Mouse (Mus musculus): Measurements from ENCODE around the gene 5730455P16Rik.
A peak's percentile ranks its signal among the peaks of the same experiment; 100 is the strongest.
"Not testable (repeated sequence)": the region's sequence is repeated elsewhere in the genome, so short reads cannot be mapped to it uniquely, and the experiment has no call there.

The 5730455P16Rik gene

DNA sequence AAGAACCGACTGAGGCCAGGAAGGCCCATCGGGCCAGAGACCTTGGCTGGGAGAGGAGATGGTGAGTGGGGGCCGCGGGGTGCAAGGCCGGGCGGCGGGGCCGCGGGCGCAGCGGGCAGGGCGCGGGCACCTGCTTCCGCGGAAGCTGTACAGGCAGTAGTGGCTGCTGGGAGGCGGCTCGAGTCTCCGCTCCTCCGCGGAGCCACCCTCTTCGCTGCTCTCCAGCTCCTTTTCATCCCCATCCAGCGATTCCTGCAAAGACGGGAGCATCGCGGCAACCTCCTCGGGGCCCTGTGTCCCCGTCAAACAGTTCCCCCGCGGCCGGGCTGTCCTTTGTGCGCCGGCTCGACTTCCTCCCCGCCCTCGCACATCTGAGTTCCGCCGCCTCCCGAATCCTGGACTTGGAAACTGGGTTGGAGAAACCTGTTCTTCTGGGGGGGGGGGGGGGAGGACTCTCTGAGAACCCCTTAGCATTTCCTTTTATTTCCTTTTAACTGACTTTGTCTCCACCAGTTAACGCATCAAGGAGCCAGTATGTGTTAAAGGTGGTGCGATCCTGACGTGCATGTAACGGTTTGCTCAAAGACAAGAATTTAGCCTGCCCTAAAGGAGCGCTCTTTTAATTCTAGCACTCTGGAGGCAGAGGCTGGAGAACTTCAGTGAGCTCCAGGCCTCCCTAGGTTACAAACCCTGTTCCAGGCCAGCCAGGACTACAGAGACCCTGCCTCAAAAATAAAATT is at the start of gene 5730455P16Rik:
5730455P16Rik (minus strand) TSS at position 323 of the 740 bp plus-strand sequence.
- DNase-seq (ENCODE audit: low read depth, low spot score), result peak; percentile 65

GRCm38 (mm10) chr11:80426029-80426813 is 48.4 kb upstream of the 5730455P16Rik start:
- DNase-seq (ENCODE audit: low read depth, low spot score), result not testable (repeated sequence)

DNA sequence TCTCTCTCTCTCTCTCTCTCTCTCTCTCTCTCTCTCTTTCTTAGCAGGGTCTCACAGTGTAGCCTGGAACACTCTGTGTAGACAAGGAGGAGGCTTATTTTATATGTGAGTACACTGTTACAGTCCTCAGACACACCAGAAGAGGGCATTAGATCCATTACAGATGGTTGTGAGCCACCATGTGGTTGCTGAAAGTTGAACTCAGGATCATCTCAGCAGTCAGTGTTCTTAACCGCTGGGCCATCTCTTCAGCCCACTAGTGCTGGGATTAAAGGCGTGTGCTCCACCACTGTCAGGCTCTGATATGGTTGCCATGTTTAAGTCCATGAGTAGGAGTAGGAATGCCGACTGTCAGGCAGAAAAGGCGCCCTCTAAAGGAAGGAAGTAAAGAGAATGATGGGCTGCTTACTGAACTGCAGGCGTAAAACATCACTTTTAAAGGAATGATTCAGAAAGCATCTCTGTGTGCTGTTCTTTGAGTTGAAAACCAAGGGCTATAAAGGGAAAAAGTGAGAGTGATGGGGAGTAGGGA is 47.5 kb upstream of the 5730455P16Rik start:
- DNase-seq (ENCODE audit: low read depth, low spot score), result no peak

DNA sequence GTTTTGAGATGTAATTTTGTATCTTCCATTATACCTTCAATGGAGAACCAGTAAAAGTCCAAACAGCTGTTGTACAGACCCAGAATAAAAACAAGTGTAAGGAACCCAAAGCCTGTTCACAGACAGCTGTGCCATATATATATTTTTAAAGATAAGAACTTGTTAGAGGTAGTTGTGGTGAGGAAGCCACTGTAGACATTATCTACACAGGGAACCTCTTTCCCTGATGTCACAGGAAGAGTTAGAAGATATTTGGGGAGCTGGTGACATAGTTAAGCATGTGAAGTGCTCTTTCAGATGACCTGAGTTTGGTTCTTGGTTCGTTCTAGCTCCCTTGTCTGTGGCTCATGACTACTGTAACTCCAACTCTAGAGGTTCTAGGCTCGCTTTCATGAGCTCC is 46.9 kb upstream of the 5730455P16Rik start:
- no peak for DNase-seq (ENCODE audit: low read depth, low spot score)

- DNase-seq (ENCODE audit: low read depth, low spot score), result no peak
Measured at GRCm38 (mm10) chr11:80421421-80422047, 43.7 kb upstream of the 5730455P16Rik start.

DNA sequence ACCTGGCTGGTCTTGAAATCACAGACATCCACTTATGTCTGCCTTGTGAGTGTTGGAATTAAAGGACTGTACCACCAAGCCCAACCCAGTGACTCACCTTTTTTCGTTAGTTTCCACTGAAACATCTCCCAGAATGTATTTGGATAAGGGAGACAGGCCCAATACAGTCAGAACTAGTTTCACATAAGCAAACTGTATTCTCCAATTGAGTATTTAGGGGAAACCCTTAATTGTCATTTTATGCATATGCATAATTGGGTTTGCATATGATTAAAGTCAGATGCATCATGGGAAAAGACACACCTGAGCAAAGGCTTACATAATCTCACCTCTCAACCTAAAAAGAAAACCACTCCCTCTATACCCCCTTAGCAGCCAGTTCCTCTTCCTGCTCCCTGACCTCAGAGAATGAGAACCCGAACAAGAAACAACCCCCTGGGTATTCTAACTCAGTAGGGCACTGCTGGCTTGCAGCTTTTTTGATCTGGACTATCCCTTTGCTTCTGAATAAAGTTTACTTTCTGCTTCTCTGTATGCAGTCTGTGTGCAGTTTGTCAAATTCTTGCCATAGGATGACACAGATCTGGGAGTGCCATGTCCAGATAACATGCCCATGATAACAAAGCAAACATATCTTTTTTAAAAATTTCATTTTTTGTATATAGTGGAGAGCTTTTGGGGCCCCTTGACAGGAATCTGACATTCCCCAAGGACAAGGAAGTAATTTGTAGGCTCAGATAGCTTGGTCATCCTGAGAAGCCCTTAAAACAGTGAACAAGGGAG is 42.6 kb upstream of the 5730455P16Rik start:
- DNase-seq (ENCODE audit: low read depth, low spot score), result no peak

GRCm38 (mm10) chr11:80419743-80420142 is 41.9 kb upstream of the 5730455P16Rik start:
- no peak for DNase-seq (ENCODE audit: low read depth, low spot score)

DNA sequence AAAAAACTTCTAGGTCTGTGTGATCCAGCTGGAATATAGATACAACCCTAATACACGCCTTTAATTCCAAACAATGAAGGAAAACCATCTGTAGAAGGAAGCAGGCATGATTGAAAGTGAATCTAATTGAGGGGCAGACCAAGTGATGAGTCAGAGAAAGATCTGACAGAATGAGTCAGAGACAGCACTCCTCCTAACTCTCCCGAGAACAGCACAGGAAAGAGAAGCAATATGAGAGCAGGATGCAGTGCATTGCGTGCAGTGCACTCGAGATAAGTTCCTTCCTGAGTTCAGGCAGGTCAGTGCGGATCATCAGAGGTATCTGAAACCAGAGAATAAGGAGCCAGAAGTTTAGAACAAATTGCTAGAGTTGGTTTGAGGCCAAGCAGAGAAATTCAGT is 39.3 kb upstream of the 5730455P16Rik start:
- DNase-seq (ENCODE audit: low read depth, low spot score), result no peak

DNA sequence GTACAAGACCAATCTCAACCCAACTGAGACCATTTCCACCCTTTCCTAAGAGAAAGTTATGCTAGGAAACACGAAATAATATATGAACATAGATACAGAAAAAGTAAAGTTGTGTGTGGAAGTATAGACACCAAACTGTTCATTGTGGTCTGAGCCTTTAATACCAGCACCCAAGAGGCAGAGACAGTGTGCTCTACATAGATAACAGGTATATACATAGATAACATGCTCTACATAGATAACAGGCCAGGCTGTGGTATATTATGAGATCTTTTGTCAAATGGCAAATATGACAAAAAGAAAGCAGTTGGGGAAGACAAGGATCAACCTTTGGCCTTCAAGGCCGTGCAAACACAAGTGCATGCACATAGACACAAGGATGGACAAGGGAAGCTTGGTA is 32.5 kb upstream of the 5730455P16Rik start:
- no peak for DNase-seq (ENCODE audit: low read depth, low spot score)

DNA sequence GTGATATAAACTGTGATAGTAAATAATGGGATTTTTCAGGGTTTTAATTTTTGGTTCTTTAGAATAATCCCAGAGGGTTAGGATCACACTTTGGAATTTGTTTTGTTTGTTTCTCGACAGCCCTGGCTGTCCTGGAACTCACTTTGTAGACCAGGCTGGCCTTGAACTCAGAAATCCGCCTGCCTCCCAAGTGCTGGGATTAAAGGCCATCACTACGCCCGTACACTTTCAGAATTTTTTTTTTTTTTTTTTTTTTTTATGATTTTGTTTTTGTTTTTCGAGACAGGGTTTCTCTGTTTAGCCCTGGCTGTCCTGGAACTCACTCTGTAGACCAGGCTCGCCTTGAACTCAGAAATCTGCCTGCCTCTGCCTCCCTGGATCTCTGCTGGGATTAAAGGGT is 30.0 kb upstream of the 5730455P16Rik start:
- DNase-seq (ENCODE audit: low read depth, low spot score), result not testable (repeated sequence)

DNA sequence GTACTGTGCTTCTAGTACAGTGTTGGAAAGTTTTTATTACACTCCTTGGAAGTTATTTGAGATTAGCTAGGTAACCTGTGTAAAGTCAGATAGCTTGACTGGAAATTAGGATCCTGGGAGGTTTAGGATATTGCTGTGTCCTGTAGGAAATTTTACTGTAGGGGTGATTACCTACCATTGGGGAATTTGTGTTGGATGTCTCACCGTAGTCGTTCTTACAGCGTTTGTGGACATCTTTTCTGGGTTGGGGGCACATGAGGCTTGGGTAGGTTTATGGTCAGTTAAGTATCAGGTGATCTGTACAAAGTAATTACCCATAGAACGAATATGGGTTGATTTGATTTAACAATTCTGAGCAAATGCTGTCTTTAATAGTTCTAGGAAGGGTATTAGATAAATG is 18.8 kb upstream of the 5730455P16Rik start:
- no peak for DNase-seq (ENCODE audit: low read depth, low spot score)

DNA sequence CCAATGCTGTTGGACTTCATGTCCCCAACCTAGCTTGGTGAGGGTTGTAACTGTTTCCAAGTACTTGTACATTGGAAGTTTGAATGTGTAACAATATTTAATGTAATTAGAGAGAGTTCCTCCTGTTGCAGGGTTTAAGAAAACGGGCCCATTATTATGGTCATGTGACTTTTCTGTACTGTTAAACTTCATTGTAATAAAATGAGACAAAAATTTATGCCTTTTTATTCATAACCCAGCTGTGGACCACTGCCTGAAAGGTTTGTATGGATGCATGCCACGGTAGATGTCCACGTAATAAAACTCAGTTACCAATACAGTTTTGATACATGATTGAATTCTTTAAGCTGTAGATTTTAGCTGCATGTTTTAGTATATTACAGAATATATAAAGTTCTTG is 18.1 kb upstream of the 5730455P16Rik start:
- no peak for DNase-seq (ENCODE audit: low read depth, low spot score)

GRCm38 (mm10) chr11:80391407-80392120 is 13.7 kb upstream of the 5730455P16Rik start:
- no peak for DNase-seq (ENCODE audit: low read depth, low spot score)

GRCm38 (mm10) chr11:80389885-80390284 is 12.1 kb upstream of the 5730455P16Rik start:
- DNase-seq (ENCODE audit: low read depth, low spot score), result no peak

- DNase-seq (ENCODE audit: low read depth, low spot score), result no peak
Measured at GRCm38 (mm10) chr11:80386790-80387189, 9.0 kb upstream of the 5730455P16Rik start.

DNA sequence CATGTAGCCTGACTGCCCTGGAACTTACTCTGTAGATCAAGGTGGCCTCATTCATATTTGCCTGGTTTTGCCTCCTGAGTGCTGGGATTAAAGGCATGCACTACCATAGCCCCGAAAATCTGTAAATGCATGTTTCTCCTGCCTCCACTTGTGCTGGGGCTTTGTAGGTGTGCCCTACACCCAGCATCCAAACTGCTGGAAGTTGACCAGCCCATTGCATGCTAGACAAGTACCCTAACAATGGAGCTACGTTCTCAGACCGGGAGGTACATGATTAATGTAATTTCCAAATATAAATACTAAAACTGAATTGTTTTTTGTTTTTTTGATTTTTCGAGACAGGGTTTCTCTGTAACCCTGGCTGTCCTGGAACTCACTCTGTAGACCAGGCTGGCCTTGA is 7.2 kb upstream of the 5730455P16Rik start:
- no peak for DNase-seq (ENCODE audit: low read depth, low spot score)

GRCm38 (mm10) chr11:80384461-80384860 is 6.6 kb upstream of the 5730455P16Rik start:
- no peak for DNase-seq (ENCODE audit: low read depth, low spot score)

DNA sequence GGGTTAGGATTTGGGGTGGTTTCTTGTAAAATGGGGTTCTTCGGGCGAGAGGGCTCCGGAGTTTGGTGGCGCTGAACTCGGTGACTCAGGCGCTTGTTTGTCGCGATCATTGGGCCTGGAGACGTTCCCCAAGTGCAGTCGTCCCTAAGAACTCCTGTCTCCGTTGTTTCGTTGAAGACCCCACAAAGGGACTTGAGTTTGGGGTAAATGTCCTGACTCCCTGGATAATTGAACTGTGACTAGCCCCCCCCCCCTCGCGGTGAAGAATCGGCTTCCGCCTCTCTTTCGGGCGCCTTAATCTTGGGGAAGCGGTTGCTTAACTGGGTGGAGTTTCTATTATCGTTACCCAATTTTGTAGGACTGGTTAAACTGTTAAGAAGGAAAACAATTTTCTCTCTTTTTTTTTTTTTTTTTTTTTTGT is 5.8 kb upstream of the 5730455P16Rik start:
- peak; percentile 16 for DNase-seq (ENCODE audit: low read depth, low spot score)

DNA sequence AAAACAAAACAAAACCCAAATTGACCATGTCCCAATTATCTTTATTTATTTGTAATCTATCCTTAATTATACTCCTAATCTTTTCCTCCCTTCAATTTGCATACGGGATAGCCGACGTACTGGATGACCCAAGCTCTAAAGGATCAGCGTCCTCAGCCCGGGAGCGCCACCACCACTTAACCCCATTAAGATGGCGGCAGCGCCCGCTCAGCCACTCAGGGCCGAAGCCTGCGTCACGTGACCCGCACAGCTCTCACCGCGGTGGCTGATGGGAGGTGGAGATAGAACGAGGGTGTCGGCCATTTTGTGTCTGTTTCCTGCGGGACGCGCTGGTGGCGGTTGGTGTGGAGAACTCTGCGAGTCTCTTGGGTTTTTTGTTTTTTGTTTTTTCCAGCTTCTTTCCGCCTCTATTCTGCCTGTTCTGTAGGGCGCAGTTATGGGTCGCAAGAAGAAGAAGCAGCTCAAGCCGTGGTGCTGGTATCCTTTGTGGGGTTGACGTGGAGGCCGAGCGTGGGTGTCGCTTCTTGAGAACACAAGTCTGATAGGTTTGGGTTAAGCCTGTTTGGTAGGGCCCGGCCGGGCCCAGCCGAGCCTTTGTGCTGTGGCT is 5.3 kb upstream of the 5730455P16Rik start, which contains the start of gene Zfp207:
Zfp207 (plus strand) TSS at position 261 of the 607 bp plus-strand sequence.
- DNase-seq (ENCODE audit: low read depth, low spot score), result peak; percentile 91

DNA sequence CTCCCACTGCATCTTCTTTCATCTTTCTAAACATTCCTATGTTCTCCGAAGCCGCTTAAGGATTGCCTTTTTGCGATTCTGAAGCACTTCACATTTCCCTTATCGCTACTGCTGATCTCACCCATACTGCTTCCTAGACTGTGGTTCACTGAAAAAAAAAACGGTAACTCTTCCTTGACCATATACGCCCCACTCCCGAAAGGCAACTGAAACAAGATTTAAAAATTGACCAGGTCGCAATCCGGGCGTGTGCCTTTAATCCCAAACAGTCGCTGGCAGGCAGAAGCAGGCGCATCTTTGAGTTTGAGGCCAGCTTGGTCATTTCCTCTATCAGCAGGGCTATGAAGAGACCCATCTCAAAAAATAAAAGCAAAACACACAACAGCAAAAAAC is 4.8 kb upstream of the 5730455P16Rik start:
- DNase-seq (ENCODE audit: low read depth, low spot score), result no peak

All from retina, adult 2 months (tissue).